Mouse (Mus musculus) ovary, postnatal 36 days (tissue): ENCODE data around the gene Prkg1.
A peak's percentile ranks its signal among the peaks of the same experiment; 100 is the strongest.

Experiments used
- DNase-seq: peaks from one replicate; pipeline ENCODE4 v3.0.0; 2022; ENCODE audit warnings: low spot score, mixed read lengths

The Prkg1 gene

DNA sequence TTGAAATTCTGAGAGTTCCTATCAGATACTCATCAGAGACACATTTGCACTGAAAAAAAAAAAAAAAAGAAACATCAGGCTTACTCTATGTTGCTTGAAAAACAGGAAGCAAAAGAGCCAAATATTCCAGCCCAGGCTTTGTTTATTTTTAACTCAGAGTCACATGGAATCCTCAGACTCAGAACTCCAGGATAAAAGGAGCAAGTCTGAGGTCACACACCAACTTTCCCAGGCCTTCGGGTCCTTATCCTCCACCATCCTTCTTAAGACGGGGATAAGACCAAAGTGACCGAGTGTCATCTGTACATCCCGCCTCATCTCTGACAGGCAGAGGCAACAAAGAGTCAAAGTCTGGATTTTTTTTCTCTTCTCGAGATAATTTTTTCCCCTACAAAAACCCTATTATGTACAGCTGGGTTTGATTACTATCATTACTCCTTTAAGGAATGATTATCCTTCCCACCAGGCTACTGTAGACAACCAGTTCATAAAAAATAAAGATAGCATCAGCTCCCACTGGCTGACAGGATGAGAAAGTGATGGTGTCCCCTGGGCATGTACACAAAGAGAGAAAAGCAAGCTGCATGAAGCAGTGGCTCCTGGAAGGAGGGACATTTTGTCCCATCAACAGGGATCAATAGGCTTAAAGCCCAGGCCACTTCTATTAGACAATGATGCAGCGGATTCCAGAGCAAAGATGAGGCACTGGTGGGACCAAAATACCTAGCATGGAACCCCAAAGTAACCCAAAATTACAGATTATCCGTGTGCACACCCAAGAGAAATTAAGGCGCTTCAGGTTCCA lies 21.4 kb downstream of the Prkg1 start:
- no peak for DNase-seq

DNA sequence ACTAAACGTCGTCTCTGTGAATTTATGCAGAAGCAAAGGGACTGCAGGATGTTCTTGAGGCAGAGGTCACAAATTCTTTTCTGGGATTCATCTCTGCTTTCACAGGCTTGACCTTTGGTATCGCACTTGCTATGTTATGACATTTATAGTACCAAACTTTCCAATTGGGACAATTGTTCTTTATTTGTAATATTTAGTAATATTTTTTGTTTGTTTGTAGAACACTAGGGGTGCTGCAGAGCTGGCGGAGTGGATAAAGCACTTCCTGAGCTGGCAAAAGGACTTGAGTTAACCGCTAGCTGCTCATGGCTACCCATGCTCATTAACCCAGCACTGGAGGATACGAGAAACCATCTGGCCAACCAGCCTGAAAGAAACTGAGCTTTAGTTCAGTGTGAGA lies 49.9 kb downstream of the Prkg1 start:
- no peak for DNase-seq

DNA sequence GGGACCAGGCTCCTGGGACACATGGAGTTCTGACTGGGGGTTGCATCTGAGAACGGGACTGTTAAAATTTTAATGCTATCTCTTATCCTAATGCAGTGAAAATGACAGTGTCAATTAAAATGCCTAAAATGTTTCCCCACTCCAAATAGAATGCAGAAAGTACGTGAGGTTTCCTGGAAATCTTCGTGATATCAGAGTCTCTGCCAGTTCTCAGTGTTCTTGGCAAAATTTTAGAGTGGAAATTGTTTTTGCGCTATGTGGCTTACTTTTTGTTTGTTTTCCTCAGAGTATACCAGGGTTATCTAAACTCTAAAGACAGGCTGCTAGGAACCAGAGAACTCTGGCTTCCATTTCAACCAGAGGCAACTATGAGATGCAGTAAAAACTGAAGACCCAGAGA lies 50.4 kb downstream of the Prkg1 start:
- no peak for DNase-seq

DNA sequence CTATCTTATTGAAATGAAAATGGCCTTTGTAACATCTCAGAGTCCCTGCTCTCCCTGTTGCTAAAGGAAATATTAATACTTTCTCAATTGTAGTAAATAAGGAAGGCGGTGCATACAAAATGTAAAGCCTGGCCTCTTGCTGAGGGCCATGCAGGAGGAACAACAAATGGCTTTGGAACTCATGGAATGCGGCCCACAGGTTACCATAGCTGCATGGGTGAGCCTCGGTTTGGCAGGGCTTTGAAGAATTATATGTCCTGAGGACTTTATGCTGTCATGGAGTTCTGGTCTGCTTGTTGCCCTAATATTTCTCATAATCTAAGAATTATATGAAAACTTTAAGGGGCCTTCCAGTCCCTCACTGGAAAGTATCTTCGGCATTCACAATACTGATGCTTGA lies 51.5 kb downstream of the Prkg1 start:
- no peak for DNase-seq

DNA sequence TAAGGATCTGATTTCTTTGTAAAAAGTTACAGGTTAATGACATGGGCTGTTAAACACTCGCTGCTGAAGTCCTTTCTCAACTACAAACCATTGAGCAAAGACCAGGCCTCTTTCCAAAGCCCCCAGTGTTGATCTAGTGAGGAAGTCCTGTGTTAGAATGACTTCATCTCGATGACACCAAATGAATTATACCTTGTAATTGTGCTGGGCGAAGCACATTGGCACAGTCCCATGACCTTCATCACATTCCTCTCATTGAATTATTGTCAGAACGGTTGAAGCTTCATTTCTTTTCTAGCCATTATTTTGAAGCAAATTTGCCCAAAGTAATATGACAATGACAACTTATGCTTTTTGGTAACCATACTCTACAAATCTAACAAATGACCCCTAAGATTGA lies 54.5 kb downstream of the Prkg1 start:
- no peak for DNase-seq

DNA sequence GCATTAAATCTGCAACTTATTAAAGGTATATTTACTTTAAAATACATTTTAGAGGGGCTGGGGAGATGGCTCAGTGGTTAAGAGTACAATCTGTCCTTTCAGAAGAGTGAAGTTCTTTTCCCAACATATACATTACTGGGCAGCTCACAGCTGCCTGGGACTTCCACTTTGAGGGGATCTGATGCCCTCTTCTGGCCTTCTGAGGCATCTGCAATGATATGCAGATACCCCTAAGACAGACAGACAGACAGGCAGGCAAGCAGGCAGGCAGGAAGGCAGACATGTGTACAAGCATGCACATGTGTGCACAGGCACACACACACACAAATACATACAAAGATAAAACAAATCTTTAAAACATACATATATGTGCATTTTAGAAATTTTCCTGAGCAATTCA lies 60.8 kb downstream of the Prkg1 start:
- no peak for DNase-seq

DNA sequence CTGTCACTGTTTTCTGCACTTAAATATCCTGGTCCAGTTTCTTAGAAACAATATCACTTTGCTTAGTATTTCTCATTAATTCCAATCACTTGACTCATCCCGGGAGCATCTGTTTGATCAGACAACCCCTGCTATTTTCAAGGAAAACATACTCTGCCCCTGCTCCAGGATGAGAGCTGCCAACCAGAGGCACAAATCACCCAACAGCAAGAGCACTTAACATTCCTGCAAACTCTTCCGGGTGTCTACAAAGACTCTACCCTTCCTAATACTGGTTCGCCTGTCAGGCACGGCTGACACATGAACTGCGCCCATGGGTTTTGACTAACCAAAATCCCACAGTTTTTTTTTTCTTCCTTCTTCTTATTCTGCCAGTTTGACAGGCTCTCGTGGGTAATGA lies 65.9 kb downstream of the Prkg1 start:
- DNase-seq = no peak

DNA sequence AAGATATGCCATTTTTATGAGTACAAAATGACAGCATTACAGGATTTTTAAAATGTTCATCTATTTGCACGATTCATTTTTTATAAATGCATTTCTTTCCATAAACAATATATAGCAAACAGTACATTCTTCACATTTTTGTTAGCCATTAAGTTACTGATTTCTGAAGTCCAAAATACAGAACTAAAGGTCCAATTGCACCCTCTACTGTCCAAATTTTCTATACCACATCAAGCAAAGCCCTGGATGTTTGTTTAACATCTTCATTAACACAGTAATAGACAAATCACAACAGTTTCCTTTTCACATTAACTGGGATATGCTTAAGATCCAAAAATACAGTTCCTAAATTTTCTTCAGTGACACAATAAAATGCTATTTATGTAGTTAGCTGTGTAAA lies 84.0 kb downstream of the Prkg1 start:
- no peak for DNase-seq

DNA sequence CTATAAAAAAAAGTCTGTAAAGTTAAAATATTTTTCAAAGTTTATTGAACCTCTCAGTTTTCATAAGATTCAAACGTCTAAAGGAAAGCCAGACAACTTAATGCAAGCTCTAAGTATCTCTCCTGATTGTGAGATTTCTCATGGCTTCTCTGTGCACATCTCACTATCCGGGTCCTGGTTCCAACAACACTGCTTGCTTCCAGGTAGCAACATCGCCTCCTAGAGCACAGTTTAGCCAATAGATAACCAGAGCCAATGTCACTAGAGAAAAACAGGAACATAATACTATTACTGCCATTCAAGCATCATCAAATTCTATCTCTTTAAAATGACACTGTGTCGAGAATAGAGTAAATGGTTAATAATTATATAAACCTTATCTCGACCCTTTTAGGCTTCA lies 86.5 kb downstream of the Prkg1 start:
- DNase-seq = no peak

DNA sequence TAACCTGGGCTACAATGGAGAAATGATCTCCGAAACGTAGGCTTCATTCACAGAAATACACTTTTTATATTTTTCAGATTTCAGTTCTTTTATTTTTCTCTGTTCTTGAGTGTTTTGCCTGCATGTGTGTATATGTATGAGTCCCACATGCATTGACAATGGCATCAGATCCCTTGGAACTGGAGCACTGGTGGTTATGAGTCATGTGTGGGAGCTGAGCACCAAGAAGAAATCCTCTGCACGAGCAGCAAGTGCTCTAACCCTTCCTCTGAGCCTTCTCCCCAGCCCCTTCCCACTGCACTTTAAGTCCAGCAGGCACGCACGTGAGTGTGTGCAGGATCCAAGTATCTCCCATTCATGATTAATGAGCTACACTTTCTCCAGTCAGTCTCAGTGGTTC lies 93.1 kb downstream of the Prkg1 start:
- no peak for DNase-seq

DNA sequence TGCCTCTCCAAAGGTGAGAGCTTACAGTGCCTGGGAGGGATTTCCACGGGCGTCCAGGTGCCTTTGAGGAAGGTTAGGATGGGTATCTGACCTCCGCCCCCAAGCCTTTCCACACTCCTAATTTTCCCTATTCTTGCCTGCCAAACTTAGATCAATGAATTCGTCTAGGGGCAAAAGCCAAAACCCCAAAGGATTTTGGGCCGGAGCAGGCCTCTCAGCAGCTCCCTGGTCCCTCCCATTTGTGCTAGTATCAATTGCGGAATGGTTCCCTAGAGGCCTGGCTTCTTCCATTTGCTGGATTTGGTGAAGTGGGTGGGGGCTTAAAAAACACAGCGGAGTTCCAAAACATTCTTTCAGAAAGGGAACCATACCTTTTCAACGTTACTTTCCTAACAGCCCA lies 99.8 kb downstream of the Prkg1 start:
- DNase-seq = no peak

DNA sequence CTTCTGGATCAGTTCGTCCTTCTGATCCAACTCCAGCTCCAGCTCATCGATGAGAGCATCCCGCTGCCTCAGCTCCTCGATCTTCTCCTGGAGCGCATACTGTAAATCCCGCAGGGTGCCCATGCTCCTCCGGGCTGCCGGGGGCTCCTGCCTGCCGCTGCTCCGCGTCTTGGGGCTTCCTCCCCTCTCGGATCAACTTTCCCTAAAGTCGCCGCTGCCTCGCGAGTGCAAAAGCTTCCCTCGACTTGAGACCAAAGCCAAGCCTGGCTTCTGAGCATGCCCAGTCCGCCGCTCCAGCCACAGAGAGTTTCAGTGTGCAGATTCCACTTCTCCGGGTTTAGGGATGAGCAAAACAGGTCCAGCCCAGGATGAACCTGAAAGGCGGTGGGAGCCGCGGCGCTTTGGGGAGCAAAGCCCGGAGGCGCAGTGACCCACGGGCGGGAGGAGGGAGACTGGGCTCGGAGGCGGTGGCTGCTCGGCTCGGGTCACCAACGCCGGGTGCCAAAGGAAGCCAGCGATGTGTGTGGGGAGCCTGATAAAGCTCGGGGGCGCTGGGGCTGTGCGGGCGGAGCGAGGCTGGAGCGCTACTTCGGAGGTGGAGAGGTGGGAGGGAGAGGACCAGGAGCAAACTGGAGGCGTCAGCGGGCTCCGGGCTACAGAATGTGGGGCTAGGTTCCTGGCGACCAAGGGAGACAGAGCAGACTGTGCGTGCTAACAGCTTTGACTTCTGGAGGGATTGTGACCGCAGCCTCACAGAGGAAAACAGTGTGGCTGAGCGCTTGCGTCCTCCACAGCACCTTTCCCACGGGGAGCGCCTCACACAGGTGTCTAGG lies 100.5 kb downstream of the Prkg1 start:
- peak; percentile 46 for DNase-seq

DNA sequence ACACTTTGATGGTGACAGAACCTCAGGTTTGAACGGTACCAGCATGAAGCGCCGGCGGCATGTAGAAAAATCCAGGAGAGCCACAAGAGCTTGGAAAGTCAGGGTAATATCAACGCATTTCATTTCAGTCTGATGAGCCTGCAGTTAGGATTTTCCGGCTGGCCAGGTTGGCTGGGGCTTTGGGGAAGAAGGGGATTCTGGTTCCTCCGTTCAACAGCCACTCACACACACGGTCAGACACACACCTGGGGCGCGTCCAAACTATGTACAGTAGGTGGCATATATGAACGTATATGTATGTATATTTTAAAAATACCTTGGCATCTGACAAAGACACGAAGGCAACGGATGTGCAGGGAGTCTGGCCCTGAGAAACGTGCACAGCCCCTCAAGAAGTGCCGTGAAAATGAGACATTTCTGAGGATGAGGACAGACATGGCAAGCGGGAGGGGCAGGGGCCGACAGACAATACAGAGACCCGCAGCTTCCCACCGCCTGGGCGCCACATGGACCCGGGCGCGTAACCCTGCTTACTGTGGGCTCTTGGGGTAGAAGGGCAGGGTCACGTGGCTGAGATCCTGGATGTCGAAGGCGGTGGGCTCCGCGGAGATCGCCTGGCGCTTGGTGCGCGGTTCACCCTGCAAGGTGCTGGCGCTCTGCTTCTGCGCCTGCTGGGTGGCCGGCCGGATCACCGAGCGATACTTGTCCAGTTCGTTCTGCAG lies 101.2 kb downstream of the Prkg1 start:
- no peak for DNase-seq

DNA sequence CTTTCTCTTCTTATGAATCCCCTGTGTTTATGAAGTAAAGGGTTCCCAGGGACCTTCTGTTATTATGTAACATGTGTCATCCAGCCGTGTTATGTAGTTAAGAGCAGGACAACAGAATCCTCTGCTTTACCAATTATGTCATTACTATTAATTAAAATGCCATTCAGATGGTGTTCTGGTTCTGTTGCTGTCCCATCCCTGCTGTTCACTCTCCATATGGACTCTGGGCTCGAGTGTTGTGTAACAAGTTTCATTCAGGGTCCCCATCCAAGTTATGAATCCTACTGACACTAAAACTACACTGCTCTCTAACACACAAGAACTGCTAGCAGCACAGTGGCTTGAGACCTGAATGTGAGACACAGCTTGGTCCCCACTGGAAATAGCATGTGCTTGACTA lies 102.0 kb downstream of the Prkg1 start:
- no peak for DNase-seq

DNA sequence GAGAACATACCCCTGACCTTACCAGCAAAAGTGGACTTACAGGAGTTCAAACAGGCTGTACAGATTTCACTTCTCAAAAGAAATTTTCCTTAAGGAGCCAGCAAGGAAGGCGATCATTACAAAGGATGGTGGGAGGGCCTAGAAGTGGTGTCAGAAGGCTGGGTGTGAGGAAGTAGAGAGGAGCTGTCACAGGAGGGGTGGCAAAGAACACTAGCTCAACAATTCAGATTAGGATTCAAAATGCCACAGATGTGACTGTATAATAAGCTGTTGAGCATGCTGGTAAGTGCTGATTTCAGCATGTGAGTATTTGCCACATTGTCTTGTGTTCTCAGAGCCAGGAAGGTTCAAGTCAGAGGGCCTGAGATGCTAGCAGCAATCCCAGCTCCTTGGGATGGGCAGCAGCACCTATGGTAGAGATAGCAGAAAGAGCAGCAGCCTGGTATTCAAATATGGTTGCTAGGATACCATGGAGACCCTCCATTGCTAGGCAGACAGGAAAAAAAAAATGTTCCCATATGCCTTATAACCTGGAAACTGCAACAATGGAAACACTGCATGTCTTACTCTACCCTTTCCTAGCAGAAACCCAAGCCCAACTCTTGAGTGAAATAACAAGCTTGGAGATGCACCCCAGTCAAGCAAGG lies 106.0 kb downstream of the Prkg1 start:
- DNase-seq = no peak

DNA sequence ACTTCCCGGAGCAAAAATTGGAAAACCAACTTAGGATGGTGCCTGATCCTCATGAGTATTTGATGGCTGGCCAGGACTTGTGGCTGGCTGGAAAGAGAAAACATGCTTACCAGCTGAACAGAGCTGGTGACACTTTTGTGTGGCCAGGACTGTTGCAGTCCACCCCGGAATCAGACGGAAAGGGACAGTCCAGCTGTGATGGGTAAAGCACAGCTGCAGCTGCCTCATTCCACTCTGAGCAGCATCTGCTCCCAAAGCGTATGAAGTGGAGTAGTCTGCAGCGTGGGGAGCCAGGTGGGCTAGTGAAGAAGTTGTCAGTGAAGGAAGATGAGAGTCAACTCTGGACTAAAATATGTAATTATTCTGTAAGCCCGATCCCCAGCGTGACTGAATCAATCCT lies 108.6 kb downstream of the Prkg1 start:
- no peak for DNase-seq

DNA sequence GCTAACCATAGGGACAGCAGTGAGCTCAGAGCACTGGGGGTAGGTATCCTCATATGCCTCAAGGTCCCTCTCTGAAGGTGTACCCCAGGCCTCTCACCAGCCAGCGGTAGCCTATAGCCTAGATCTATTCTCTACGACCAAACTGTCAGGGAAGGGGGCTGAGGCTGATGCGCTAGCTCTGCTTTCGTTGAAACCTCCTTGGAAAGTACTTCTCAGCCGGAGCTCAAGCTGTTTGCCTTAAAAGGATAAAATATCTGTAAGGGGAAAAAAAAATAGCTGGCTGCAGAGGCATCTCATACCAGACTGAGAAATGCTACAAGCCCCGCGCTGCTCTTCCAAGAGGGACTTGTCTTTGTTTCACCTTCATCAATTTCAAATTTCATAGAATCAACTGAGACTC lies 109.0 kb downstream of the Prkg1 start:
- DNase-seq = no peak

DNA sequence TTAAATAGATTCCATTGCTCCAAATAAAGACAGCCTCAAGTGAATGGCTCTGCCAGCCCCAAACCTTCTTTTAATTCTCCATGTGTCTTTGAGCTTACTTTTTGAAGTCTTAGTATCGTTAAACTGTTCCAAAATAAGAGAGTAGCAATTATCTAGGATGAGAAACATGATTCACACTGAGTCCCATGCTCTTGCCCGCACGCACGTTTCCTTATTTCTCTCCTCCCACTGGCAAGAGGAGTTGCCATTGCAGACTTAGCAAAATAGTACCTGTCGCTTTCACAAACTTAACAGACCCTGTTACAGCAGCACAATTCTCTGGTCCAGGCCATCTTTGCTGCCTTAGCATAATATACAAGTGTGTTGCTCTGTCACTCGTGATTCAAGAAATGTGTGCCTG lies 110.8 kb downstream of the Prkg1 start:
- DNase-seq = no peak

DNA sequence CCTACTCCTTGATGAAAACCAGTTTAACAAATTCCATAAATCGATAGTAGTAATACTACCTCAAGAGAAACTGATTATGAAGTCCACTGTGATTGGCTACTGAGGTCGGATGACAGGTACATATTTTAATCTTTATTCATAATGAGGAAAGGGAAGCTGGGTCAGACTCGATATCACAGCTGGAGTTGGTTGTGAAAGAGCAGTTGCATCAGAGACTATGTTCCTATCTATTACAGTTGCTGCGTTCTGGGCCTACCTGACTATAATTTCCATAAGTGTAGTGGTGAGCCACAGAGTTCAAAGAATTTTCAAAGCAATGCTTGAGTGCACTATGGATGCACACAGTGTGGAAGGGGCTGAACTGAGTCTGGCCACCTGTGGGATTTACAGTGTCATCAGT lies 114.4 kb downstream of the Prkg1 start:
- no peak for DNase-seq

DNA sequence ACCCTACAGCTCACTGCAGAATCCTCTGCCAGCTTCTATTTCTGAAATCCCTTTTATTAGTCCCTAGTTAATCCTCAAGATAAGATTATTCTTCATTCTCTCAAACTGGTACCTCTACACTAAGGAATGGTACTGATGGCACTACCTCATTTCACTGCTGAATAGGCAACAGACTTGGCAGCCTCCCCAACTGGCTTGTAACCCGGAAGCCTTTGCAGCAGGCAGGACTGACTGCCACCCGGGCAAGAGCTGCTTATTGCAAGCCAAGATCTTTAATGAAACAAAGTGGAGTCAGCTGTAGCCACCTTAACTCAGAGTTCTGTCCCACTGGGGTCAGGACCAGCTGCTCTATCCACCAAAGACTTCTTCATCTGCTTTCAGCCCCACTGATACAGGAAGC lies 117.3 kb downstream of the Prkg1 start:
- no peak for DNase-seq

DNA sequence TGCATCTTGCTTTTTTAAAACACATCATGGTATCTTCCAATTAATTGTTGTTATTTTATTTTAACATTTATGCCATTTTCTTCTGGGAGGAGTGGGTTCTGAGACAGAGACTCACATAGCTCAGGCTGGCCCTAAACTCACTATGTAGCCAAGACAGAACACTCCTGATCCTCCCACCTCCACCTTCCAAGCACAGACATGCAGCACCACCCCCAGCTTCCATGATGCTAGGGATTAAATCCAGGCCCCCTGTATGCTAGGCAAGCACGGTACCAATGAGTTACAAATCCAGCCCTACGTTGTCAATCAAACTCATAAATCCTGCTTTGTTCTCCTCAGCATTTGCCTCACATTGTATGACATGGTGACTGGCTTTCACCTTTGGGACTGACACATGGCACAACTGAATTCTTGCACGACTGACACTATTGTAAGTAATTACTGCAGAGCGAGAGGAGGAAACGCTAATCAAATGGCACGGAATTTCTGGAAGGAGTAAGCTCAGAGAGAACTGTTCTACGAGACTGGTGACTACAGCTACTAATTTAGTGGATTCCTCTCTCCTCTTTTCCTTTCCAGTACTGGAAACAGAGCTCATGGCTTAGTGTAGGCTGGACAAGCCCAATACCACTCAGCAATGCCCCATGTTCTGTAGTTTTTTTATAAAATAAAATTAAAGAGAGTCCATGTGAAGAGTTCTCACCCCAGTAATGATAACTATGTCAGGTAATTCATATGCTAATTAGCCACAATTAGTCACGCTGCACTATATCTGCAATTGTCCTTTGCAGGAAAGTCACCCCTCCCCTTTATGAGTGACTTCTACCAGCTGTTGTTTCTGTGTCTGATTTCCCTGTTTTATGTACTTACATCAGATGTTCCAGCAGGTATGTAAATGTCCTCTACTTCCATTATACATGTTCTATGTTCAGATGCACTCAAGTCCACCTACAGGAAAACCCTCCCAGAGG lies 133.6 kb downstream of the Prkg1 start:
- DNase-seq = no peak
